Mouse (Mus musculus): ENCODE data around the gene Sacm1l. TPM values are rescaled to one million over a fixed set of nuclear protein-coding genes. Genes with fewer than 3 reads are reported as not detected.
A peak's percentile ranks its signal among the peaks of the same experiment; 100 is the strongest.

Gene Sacm1l
- polyA plus RNA-seq, 1 experiment from 2014 or later: 51.8 TPM

GRCm38 (mm10) chr9:123530566-123531130 lies 1.1 kb downstream of the Sacm1l start:
- H3K4me2 ChIP-seq (replicated peaks): peak overlapping the region; percentile 56
- H3K9me3 ChIP-seq: no peaks in the 10 kb centered on the region
- no peaks in the 10 kb centered on the region for H3K36me3 ChIP-seq
- H3K27me3 ChIP-seq: no peaks in the 10 kb centered on the region
- peak overlapping the region; percentile 94; the same call in 1 of the 2 replicates for H3K27ac ChIP-seq (replicated peaks)
- H3K4me3 ChIP-seq: peak overlapping the region; percentile 93
- ATAC-seq (replicated peaks): no peak
- 26% methylated on average over 11 of the region's 11 CpGs for WGBS
- H3K9ac ChIP-seq (replicated peaks): peak overlapping the region; percentile 92
- peaks cover 31% of the 10 kb centered on the region for H3K4me1 ChIP-seq

DNA sequence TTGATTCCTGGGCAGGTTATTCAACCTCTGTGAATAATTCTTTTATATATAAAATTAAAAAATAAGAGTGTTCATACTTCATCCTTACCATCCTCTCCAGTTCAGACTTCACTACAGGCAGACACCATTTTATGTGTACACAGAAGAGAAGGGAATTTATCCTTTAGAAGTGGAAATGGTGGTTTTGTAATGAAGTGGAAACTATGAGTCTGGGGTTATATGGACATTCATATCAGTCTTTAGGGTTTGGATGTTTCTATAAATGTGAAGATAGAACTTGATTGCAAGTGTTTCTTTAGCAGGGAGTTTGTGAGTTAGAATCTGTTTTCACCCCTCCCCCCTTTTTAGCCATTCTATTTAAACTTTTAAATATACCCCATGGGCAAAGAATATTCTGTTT lies 1.7 kb downstream of the Sacm1l start:
- Histone ChIP-seq H3K4me3 (peak overlapping the region; percentile 93), H3K27ac (replicated peaks) (no peak overlapping the region), H3K9ac (replicated peaks) (peak overlapping the region; percentile 92; the same call in 1 of the 2 replicates), H3K27me3 (no peaks in the 10 kb centered on the region), H3K4me2 (replicated peaks) (peak overlapping the region; percentile 56), H3K4me1 (peaks cover 31% of the 10 kb centered on the region), H3K36me3 (no peaks in the 10 kb centered on the region), H3K9me3 (no peaks in the 10 kb centered on the region)
- ATAC-seq (replicated peaks): no peak

GRCm38 (mm10) chr9:123536613-123537012 lies 7.1 kb downstream of the Sacm1l start:
- Histone ChIP-seq H3K27ac (replicated peaks) (no peak overlapping the region), H3K4me1 (peaks cover 14% of the 10 kb centered on the region; the same call in 1 of the 2 replicates), H3K36me3 (no peaks in the 10 kb centered on the region), H3K4me3 (no peak overlapping the region), H3K9me3 (no peaks in the 10 kb centered on the region), H3K27me3 (no peaks in the 10 kb centered on the region), H3K9ac (replicated peaks) (no peak overlapping the region), H3K4me2 (replicated peaks) (no peak overlapping the region)
- no peak for ATAC-seq (replicated peaks)
- 95% methylated on average over 2 of the region's 2 CpGs for WGBS

- no peak overlapping the region for H3K27ac ChIP-seq (replicated peaks)
- no peak for ATAC-seq (replicated peaks)
- no peaks in the 10 kb centered on the region for H3K36me3 ChIP-seq
- no peaks in the 10 kb centered on the region for H3K27me3 ChIP-seq
- 0 out of 2 replicates have a peak, but pooled peaks cover 7% of the 10 kb centered on the region for H3K4me1 ChIP-seq
- no peak overlapping the region for H3K9ac ChIP-seq (replicated peaks)
- no peaks in the 10 kb centered on the region for H3K9me3 ChIP-seq
- H3K4me3 ChIP-seq: no peak overlapping the region
- no peak overlapping the region for H3K4me2 ChIP-seq (replicated peaks)
- 84% methylated on average over 4 of the region's 4 CpGs for WGBS
Observed at GRCm38 (mm10) chr9:123538189-123538588, 8.6 kb downstream of the Sacm1l start.

GRCm38 (mm10) chr9:123539093-123539492 lies 9.5 kb downstream of the Sacm1l start:
- Histone ChIP-seq H3K4me1 (0 out of 2 replicates have a peak, but pooled peaks cover 7% of the 10 kb centered on the region), H3K9ac (replicated peaks) (no peak overlapping the region), H3K27me3 (no peaks in the 10 kb centered on the region), H3K9me3 (no peaks in the 10 kb centered on the region), H3K4me2 (replicated peaks) (no peak overlapping the region), H3K4me3 (no peak overlapping the region), H3K27ac (replicated peaks) (no peak overlapping the region), H3K36me3 (peaks cover 5% of the 10 kb centered on the region; the same call in 1 of the 2 replicates)
- ATAC-seq (replicated peaks): no peak
- WGBS: 31% methylated on average over 1 of the region's 1 CpGs

DNA sequence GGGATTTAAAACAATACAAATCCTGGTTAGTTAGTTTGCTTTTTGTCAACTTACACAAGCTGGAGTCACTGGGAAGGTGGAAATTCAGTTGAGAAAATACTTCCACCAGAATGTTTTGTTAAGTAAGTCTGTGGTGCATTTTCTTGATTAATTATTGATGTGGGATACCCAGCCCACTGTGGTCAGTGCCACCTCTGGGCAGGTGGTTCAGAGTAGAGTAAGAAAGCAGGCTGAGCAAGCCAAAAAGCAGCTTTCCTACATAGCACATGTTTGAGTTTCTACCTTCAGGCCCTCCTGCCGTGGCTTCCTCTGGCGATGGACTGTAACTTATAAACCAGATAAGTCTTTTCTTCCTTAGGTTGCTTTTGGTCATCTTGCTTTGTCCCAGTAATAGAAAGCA lies 10.3 kb downstream of the Sacm1l start:
- H3K36me3 ChIP-seq: peaks cover 7% of the 10 kb centered on the region; the same call in 1 of the 2 replicates
- H3K4me3 ChIP-seq: no peak overlapping the region
- no peaks in the 10 kb centered on the region for H3K9me3 ChIP-seq
- no peak for ATAC-seq (replicated peaks)
- H3K9ac ChIP-seq (replicated peaks): no peak overlapping the region
- H3K4me1 ChIP-seq: 0 out of 2 replicates have a peak, but pooled peaks cover 7% of the 10 kb centered on the region
- 88% methylated on average over 2 of the region's 2 CpGs for WGBS
- no peak overlapping the region for H3K4me2 ChIP-seq (replicated peaks)
- H3K27ac ChIP-seq (replicated peaks): no peak overlapping the region
- H3K27me3 ChIP-seq: no peaks in the 10 kb centered on the region

DNA sequence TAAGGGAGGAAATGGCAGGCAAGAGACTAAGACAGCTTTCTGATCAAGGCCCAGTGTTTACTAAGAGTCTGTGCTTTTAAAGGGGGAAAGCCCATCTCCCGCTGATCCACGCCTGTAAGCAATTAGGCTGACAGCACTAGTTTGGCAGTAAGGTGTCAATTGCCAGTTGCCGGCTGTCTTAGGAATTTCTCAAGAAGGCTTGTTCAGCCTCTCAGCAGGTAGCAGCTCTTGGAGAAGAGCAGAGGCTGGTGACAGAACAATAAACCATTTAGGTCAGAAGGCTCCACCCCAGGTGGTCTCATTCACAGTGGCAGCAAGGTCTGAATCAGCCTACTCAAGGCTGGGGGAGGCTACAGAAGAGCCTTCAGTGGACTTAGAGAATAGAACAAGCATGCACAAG lies 25.0 kb downstream of the Sacm1l start:
- Histone ChIP-seq H3K4me1 (peaks cover 3% of the 10 kb centered on the region; the same call in 1 of the 2 replicates), H3K27ac (replicated peaks) (no peak overlapping the region), H3K4me2 (replicated peaks) (no peak overlapping the region), H3K36me3 (peaks cover 67% of the 10 kb centered on the region), H3K9ac (replicated peaks) (no peak overlapping the region), H3K27me3 (no peaks in the 10 kb centered on the region), H3K9me3 (no peaks in the 10 kb centered on the region), H3K4me3 (no peak overlapping the region)
- ATAC-seq (replicated peaks): no peak
- 7% methylated on average over 3 of the region's 3 CpGs for WGBS

DNA sequence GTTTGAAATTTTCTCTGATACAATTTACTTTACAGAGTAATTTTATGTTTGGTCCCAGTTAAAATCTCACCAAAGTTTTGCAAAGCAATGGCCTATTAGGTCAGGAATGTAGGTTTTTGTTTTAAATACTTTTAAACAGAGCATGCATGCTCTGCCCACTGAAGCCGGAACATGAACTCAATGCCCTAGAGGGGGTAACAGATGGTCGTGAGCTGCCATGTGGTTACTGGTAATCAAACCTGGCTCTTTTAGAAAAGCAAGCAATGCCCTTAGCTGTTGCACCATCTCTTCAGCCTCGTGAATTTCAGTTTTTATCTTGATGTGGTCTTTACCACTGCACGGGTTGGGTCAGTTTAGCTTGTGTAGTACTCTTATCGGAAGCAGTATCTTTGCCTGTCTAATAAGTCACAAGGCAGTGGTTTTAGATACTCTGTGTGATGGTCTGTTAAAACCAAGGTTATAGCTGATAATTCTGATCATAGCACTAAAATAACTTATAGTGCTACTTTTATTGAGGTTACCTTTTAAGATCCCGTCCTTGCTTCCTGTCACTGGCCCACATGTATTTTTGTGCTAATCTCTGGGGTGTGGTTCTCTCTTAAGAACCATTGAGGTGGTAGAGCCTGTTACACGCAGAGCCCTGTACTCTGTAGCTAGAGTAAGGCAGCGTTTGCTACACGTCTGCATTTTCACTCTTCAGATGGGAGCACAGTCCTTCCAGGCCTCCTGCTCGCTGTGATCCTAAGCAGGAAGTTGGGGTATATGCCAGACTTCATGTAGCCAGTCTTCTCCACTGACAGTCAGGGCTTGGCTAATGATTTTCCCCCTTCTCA lies 48.0 kb downstream of the Sacm1l start:
- H3K4me1 ChIP-seq: no peaks in the 10 kb centered on the region
- no peaks in the 10 kb centered on the region for H3K9me3 ChIP-seq
- no peak overlapping the region for H3K27ac ChIP-seq (replicated peaks)
- H3K9ac ChIP-seq (replicated peaks): no peak overlapping the region
- no peak overlapping the region for H3K4me3 ChIP-seq
- no peak for ATAC-seq (replicated peaks)
- WGBS: 85% methylated on average over 10 of the region's 10 CpGs
- H3K4me2 ChIP-seq (replicated peaks): no peak overlapping the region
- peaks cover 26% of the 10 kb centered on the region for H3K36me3 ChIP-seq
- no peaks in the 10 kb centered on the region for H3K27me3 ChIP-seq

DNA sequence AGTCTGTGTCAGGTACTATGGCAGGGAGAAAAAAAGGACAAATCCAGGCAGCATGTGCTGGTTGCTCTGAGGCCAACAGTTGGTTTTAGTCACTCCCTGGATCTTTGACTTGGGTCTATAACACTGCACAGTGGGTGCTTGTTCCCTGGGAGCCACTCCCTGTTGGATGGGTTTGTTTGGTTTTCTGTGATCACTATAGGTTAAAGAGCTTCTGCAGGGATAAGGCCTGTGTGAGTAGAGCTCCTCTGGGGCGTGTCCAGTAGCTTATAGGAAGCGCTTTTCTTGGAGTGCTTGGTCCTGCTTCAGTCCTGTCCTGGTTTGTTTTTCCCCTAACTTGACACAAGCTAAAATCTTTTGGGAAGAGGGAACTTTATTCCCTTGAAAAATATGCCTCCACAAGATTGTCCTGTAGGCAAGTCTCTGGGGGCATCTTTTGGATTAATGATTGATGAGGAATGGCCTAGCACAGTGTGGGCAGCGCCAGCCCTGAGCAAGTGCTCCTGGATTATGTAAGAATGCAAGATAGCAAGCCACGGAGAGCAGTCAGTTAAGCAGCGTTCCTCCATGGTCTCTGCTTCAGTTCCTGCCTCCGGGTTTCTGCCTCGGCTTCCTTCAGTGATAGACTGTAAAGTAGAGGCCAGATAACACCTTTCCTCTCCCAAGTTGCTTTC lies 59.8 kb downstream of the Sacm1l start:
- no peak for ATAC-seq (replicated peaks)

DNA sequence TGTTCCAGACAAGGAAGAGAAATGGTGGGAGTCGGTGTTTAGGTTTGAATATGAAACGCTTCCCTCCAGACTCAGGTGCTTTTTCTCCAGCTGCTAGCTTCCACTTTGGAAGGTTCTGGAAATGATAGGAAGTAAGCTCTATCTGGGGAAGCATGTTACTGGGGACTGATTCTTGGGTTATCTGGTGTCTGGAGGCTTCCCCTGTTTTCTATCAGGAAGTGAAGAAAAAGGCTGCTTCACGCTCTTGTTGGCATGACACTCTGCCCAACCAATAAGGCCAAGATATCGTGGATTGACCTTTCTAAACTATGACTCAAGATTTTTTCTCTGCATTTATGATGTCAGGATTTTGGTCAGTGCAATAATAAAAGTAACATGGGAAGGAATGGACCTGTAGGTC lies 65.6 kb downstream of the Sacm1l start:
- peaks cover 16% of the 10 kb centered on the region for H3K36me3 ChIP-seq
- H3K27me3 ChIP-seq: no peaks in the 10 kb centered on the region
- H3K4me2 ChIP-seq (replicated peaks): no peak overlapping the region
- H3K4me3 ChIP-seq: no peak overlapping the region
- ATAC-seq (replicated peaks): no peak
- H3K27ac ChIP-seq (replicated peaks): no peak overlapping the region
- no peaks in the 10 kb centered on the region for H3K9me3 ChIP-seq
- 92% methylated on average over 4 of the region's 4 CpGs for WGBS
- no peaks in the 10 kb centered on the region for H3K4me1 ChIP-seq
- H3K9ac ChIP-seq (replicated peaks): no peak overlapping the region

More for the DNA sequence above, 59.8 kb downstream of the Sacm1l start:
- no peak overlapping the region for H3K27ac ChIP-seq (replicated peaks)
- peaks cover 31% of the 10 kb centered on the region for H3K36me3 ChIP-seq
- no peaks in the 10 kb centered on the region for H3K27me3 ChIP-seq
- no peaks in the 10 kb centered on the region for H3K9me3 ChIP-seq
- no peak overlapping the region for H3K4me2 ChIP-seq (replicated peaks)
- H3K4me3 ChIP-seq: no peak overlapping the region
- no peaks in the 10 kb centered on the region for H3K4me1 ChIP-seq
- no peak overlapping the region for H3K9ac ChIP-seq (replicated peaks)
- 94% methylated on average over 7 of the region's 7 CpGs for WGBS

DNA sequence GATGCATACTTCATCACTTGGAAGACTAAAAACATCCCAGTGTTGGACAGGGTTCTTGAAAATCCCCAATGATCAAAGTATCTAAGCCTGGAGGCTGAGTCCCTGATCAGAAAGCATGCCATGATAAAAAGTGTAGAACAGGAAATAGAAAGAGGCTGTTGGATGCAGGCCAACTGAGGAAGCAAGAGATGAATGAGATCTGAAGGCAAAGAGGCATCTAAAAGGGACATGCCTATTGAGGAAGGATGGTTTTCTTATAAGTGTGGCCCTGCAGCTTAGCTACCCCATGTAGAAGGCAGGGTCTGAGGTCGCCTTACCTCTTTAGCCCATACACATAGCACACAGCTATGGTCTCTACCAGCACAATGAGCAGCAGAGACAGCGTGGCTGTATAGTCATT lies 67.4 kb downstream of the Sacm1l start:
- Histone ChIP-seq H3K4me1 (no peaks in the 10 kb centered on the region), H3K27ac (replicated peaks) (no peak overlapping the region), H3K4me3 (no peak overlapping the region), H3K9me3 (no peaks in the 10 kb centered on the region), H3K9ac (replicated peaks) (no peak overlapping the region), H3K27me3 (no peaks in the 10 kb centered on the region), H3K36me3 (peaks cover 8% of the 10 kb centered on the region), H3K4me2 (replicated peaks) (no peak overlapping the region)
- no peak for ATAC-seq (replicated peaks)
- 98% methylated on average over 2 of the region's 2 CpGs for WGBS

- Histone ChIP-seq H3K9me3 (no peaks in the 10 kb centered on the region), H3K27ac (replicated peaks) (no peak overlapping the region), H3K4me3 (no peak overlapping the region), H3K27me3 (no peaks in the 10 kb centered on the region), H3K4me2 (replicated peaks) (no peak overlapping the region), H3K4me1 (no peaks in the 10 kb centered on the region), H3K9ac (replicated peaks) (no peak overlapping the region), H3K36me3 (peaks cover 6% of the 10 kb centered on the region)
- WGBS: 96% methylated on average over 2 of the region's 2 CpGs
- ATAC-seq (replicated peaks): no peak
Observed at GRCm38 (mm10) chr9:123597376-123597775, 67.8 kb downstream of the Sacm1l start.
